15 mouse cellular contexts compared by ENCODE assay signal in the genomic region with DNA sequence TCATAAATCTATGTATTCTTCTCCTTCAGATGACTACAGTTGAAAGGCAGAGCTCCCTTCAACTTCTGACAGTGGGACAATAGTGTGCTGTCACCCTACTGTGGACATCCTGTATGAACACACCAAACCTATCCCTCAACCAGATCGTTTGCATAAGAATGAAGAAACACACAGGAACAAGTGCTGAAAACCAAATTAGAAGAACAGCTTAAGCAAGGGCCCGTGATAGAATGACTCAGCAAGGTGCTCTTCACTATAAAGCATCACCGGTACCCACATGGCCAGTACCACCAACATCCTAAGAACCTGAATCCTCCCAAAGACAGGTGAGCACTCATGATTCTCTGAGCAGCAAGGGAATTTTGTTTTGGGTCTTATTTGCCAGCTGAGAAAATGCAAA. TPM values are rescaled to one million over a fixed set of nuclear protein-coding genes. Genes with fewer than 3 reads are reported as not detected.
"Had no signal": no experiment of that assay in that cellular context is flagged by ENCODE, and none has a peak within 500 bp of the region (broad histone marks: within the 10 kb centered on the region; RNA-seq: fewer than 3 reads in every experiment).

No protein-coding gene starts in this region.

RNA-seq across cellular contexts. Expression of a gene that starts 51.9 kb away (rescaled TPM):
- total RNA-seq: left cerebral cortex, postnatal 10 days; left cerebral cortex, postnatal 14 days; left cerebral cortex, postnatal 25 days; left cerebral cortex, postnatal 36 days; left cerebral cortex, postnatal 4 days; midbrain, postnatal 0 days had no signal
- polyA plus RNA-seq: limb, embryonic 11.5 days; limb, embryonic 12.5 days; lung, embryonic 14.5 days; midbrain, embryonic 10.5 days; midbrain, embryonic 11.5 days; midbrain, embryonic 12.5 days; midbrain, embryonic 15.5 days; midbrain, embryonic 16.5 days; midbrain, postnatal 0 days; neural tube, embryonic 12.5 days had no signal
